Mouse (Mus musculus) heart, embryonic 13.5 days (tissue): ENCODE results near the gene Rpusd4. TPM values are rescaled to one million over a fixed set of nuclear protein-coding genes. Genes with fewer than 3 reads are reported as not detected.

Experiments used
- ATAC-seq: fragments of 200-750 bp; cut with Nextera tagmentation; 2 replicates; pipeline ENCODE4 v1.8.0; 2017; ENCODE audit warnings: moderate TSS enrichment; ENCODE audit not compliant: insufficient number of reproducible peaks, low FRiP score, low TSS enrichment; ENCODE audit errors: extremely low read depth
- H3K27ac ChIP-seq: fragments of 300-500 bp; sonication (generic); replicated peaks from 2 replicates; pipeline ENCODE4 v1.5.1; 2015; ENCODE audit warnings: moderate library complexity, mild to moderate bottlenecking, inconsistent platforms
- H3K27me3 ChIP-seq: fragments of 300-500 bp; sonication (generic); replicated peaks from 2 replicates; pipeline ENCODE4 v1.6.1; 2015; ENCODE audit warnings: mild to moderate bottlenecking, inconsistent platforms
- H3K36me3 ChIP-seq: fragments of 300-500 bp; sonication (generic); 2 replicates; pipeline ENCODE4 v1.6.1; 2015; ENCODE audit warnings: mild to moderate bottlenecking, inconsistent platforms
- H3K4me1 ChIP-seq: fragments of 300-500 bp; sonication (generic); 2 replicates; pipeline ENCODE4 v1.6.1; 2015; ENCODE audit warnings: inconsistent platforms
- H3K4me2 ChIP-seq: fragments of 300-500 bp; sonication (generic); 2 replicates; pipeline ENCODE4 v1.6.1; 2015; ENCODE audit warnings: inconsistent platforms, mild to moderate bottlenecking, moderate library complexity
- H3K4me3 ChIP-seq: fragments of 300-500 bp; sonication (generic); 2 replicates; pipeline ENCODE4 v1.5.1; 2015; ENCODE audit warnings: moderate library complexity, mild to moderate bottlenecking, inconsistent platforms
- H3K9ac ChIP-seq: fragments of 300-500 bp; sonication (generic); 2 replicates; pipeline ENCODE4 v1.6.1; 2015; ENCODE audit warnings: inconsistent platforms, mild to moderate bottlenecking, moderate library complexity
- H3K9me3 ChIP-seq: fragments of 300-500 bp; sonication (generic); 2 replicates; pipeline ENCODE4 v1.6.1; 2016; ENCODE audit warnings: inconsistent platforms
- WGBS: fragments of 180-500 bp; shearing (Covaris S2); methylation state at CpG from one replicate; pipeline ENCODE4 v1.1.7; 2015; ENCODE audit warnings: mixed read lengths; 5-methylcytosine and 5-hydroxymethylcytosine counted together
- polyA plus RNA-seq: library from polyadenylated mRNA; unstranded; fragments of >200 nt; fragmentation: Nextera tagmentation; extraction: Ambion mirVana; gene quantifications from 2 replicates; pipeline ENCODE4 v1.2.1, GENCODE M21; 2015

Rpusd4 gene
- polyA plus RNA-seq, 1 experiment from 2014 or later = 19.4 TPM

DNA sequence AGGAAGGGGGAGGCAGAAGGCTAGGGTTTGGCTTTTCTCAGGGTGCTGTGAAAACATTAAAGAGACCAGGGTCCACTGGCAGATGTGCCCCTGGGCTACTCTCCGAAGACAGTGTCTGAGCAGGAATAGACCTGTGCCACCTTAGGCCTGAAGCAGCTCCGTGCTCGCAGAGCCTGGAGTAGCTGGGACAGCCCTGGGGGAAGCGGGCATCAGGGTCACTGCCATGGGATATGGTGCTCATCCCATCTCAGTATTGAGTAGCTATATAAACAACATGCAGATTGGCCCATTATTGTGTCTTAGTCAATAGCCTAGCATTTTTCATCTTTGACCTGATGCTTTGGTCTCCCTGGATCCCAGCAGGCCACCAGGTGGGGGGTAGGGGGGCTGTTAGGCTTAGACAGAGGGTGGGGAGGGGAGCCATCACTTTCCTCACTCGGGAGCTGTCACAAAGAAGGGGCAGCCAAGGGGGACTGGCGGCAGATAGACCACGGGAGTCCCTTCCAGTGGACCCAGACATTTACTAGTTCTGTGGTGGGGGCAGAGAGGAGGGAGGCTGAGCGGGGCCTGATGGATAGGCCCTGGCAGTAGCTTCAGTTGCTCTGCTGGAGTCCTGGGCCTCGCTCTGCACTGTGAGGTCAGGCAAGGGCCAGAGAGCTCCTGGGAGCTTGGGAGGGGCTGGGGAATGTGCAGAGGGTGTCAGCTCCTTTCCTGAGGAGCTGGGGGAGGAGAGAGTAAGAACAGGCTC is 49.7 kb downstream of the Rpusd4 start:
- H3K9me3 ChIP-seq = no peaks in the 10 kb centered on the region
- H3K4me3 ChIP-seq = no peak overlapping the region
- no peak overlapping the region for H3K4me2 ChIP-seq
- H3K9ac ChIP-seq = peak overlapping the region; percentile 12; the same call in 1 of the 2 replicates
- no peaks in the 10 kb centered on the region for H3K27me3 ChIP-seq
- H3K36me3 ChIP-seq = no peaks in the 10 kb centered on the region
- WGBS = 45% methylated on average over 9 of the region's 9 CpGs
- peaks cover 51% of the 10 kb centered on the region for H3K4me1 ChIP-seq
- no peak overlapping the region for H3K27ac ChIP-seq
- ATAC-seq = no peak

DNA sequence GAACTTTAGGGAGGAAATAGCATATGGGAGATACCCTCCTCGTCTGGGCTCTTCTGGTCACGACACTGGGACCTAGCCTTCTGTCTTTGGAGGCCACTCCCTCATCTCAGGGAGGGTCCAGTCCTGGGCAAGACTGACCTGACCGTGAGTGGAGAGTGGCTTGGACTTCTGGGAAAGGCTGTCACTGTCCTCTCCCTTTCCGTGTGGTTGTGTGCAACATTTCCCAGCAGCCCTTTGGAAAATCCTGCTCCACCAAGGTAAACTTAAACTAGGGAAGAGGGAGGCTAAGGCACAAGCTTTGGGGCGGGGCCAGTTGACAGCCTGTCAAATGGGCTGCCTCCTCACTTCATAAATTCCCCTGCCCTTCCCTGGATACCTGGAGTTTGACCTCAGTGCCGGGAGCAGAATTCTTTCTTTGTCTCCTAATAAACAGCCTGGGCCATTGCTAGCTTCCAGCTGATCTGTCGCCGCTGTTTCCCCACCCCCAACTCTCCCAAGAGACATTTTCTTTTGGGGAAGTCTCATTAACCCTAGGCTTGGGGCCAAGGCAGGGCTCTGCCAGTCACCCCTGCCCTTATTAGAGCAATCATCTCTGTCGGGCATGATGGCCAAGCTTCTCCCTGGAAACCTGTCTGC is 51.0 kb downstream of the Rpusd4 start:
- Histone ChIP-seq H3K27me3 (no peaks in the 10 kb centered on the region), H3K9ac (no peak overlapping the region), H3K36me3 (no peaks in the 10 kb centered on the region), H3K9me3 (no peaks in the 10 kb centered on the region), H3K4me1 (peaks cover 38% of the 10 kb centered on the region), H3K27ac (no peak overlapping the region), H3K4me2 (no peak overlapping the region), H3K4me3 (no peak overlapping the region)
- 47% methylated on average over 9 of the region's 9 CpGs for WGBS
- ATAC-seq = no peak

DNA sequence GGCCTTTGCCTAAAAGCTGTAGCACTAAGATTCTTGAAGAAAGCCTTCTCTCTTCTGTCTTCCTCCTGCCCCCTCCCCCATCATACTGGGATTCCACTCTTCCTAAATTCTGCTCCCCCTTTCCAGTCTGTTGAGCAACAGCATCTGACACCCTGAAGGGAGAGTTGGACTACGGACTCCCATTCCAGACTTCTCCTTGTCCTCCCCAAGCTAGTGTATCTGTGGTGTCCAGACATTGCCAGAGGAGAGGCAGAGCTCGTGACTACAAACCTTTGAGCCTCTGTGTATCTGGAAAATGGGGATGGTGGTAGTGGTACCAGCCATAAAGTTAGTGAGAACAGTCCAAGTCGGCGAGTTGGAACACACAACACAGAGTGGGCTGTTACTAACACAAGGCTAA is 52.6 kb downstream of the Rpusd4 start:
- Histone ChIP-seq H3K27ac (no peak overlapping the region), H3K27me3 (no peaks in the 10 kb centered on the region), H3K9ac (no peak overlapping the region), H3K4me2 (no peak overlapping the region), H3K9me3 (no peaks in the 10 kb centered on the region), H3K4me3 (no peak overlapping the region), H3K36me3 (no peaks in the 10 kb centered on the region), H3K4me1 (peaks cover 32% of the 10 kb centered on the region)
- 77% methylated on average over 4 of the region's 4 CpGs for WGBS
- no peak for ATAC-seq

DNA sequence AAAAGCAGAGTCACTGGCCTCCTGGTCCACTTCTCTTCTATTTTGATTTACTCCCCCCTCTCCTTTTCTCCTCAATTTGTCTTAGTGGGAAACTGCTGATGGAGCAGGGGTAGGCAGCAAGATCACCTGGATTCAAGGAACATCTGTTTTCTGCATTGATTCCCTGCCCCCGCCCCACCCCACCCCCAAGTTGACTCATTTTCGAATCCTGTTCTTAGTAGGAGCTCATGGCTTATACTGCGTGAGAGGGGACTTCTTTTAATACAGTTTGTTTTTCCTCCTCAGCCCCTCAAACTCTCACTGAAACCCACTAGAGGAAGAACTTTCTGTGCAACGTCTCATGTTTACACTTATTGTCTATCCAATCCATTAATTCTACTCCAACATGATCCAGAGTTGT is 56.3 kb downstream of the Rpusd4 start:
- H3K4me3 ChIP-seq = no peak overlapping the region
- WGBS = 72% methylated on average over 4 of the region's 4 CpGs
- no peak overlapping the region for H3K9ac ChIP-seq

DNA sequence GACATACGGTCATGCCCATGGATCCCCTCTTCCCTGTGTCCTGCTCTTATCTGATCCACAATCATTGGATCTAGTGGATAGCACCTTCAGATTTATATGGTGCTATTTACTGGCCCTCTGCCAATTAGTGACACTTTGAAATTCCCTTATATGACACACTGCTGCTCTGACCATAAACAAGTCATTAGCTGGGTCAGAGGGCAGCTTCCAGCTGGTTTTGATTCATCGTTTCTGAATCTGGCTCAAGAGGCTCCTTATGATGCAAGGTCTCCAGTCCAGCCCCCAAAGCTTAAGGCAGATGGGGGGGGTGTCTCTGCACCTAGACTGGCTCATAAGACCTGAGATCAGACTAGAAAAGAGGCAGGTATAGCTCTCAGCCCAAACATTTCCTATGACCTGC is 56.9 kb downstream of the Rpusd4 start:
- H3K27me3 ChIP-seq = no peaks in the 10 kb centered on the region
- H3K9ac ChIP-seq = no peak overlapping the region
- H3K27ac ChIP-seq = no peak overlapping the region
- no peak overlapping the region for H3K4me3 ChIP-seq
- peaks cover 18% of the 10 kb centered on the region for H3K4me1 ChIP-seq
- no peak overlapping the region for H3K4me2 ChIP-seq
- no peak for ATAC-seq
- no peaks in the 10 kb centered on the region for H3K9me3 ChIP-seq
- no peaks in the 10 kb centered on the region for H3K36me3 ChIP-seq
- WGBS = 61% methylated on average over 2 of the region's 2 CpGs

More for the DNA sequence above, 56.3 kb downstream of the Rpusd4 start:
- Histone ChIP-seq H3K27ac (no peak overlapping the region), H3K27me3 (no peaks in the 10 kb centered on the region), H3K4me1 (peaks cover 17% of the 10 kb centered on the region), H3K4me2 (no peak overlapping the region), H3K9me3 (no peaks in the 10 kb centered on the region), H3K36me3 (no peaks in the 10 kb centered on the region)
- ATAC-seq = no peak

DNA sequence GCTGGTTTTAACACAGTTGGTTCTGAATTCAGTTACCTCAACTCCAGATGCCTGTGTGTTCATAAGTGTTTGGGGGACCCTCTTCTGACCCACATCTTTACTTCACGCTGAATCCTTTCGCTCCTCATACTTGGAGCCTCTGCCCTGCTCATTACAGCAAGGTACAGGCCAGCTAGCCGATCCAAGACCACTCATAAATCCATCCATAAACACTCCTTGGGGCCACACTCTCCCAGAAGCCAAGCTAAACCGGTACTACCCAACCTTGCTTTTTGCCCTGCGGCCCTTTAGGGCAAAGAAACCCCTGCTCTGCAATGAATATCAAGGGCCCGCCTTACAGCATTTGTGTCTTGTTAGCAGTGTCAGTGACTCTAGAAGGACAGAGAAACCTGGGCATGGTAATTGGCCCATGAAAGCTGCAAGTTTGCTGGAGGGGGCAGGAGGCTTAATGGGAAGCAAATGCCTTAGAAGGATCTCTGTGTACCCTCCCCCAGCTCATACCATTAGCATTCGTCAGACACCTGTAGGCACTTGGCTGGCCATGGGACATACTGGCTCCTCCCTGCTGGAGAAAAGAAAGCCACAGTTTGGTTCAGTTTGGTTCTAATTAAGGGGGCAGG is 59.1 kb downstream of the Rpusd4 start:
- Histone ChIP-seq H3K27me3 (no peaks in the 10 kb centered on the region), H3K4me3 (no peak overlapping the region), H3K36me3 (no peaks in the 10 kb centered on the region), H3K9me3 (no peaks in the 10 kb centered on the region), H3K9ac (no peak overlapping the region), H3K4me1 (peaks cover 38% of the 10 kb centered on the region), H3K27ac (no peak overlapping the region), H3K4me2 (no peak overlapping the region)
- 58% methylated on average over 7 of the region's 7 CpGs for WGBS
- no peak for ATAC-seq

Other genes starting within 250 kb of the Rpusd4 start
- gene St3gal4, start 148.6 kb upstream of the Rpusd4 start, polyA plus RNA-seq = 15.4 and 20.9 TPM in 2 replicates
- gene Dcps, start 91.8 kb upstream of the Rpusd4 start, polyA plus RNA-seq = 60.0 and 69.6 TPM in 2 replicates
- gene Srpr, start 67.7 kb upstream of the Rpusd4 start, polyA plus RNA-seq = 88.8 and 94.4 TPM in 2 replicates
- gene Tirap, start 67.6 kb upstream of the Rpusd4 start, polyA plus RNA-seq = 8.1 and 9.5 TPM in 2 replicates
- gene Foxred1, start 56.8 kb upstream of the Rpusd4 start, polyA plus RNA-seq = 59.1 and 63.7 TPM in 2 replicates
- 26.9 and 28.1 TPM in 2 replicates for gene Fam118b, start 60 bp upstream of the Rpusd4 start, polyA plus RNA-seq
- gene Cdon, start 153.3 kb downstream of the Rpusd4 start, polyA plus RNA-seq = 5.0 and 5.4 TPM in 2 replicates